Mouse (Mus musculus): ENCODE data around the gene Cep95.
"Not testable (repeated sequence)": the region's sequence is repeated elsewhere in the genome, so short reads cannot be mapped to it uniquely, and the experiment has no call there.

Cep95 gene

DNA sequence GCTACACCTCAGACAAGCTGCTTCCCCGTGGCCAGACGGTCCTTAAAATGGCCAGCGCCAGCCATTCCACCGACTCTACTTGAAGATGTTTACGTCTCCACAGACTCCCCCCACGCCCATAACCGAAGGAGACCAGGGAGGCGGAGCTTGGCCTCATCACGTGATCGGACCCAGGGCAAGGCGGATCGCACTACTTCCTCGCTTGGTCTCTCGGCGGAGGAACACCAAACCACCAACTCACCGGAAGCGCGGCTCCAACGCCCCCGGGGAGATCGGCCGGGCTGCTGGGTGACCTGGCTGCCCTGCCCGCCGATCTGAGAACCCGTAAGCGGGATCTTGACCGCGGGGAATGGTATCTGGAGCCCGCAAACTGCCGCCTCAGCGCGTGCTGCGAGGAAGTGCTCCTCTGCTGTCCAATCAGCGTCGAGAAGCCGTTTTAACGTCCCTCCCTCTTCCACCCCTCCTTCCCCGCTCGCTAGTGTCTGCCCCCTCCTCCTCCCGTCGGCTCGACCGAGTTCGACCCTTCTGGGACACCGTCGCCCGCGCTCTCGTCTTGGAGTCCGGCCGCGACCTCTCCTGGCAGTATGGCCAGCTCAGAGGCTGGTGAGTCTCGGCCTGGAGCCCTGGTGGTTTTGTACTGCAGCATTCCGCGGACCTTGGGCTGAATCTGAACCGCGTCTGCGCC, at the start of gene Cep95, which contains the start of gene Ddx5:
TSS of gene Cep95 (plus strand) at position 478 of the 685 bp plus-strand sequence.
TSS of gene Ddx5 (minus strand) at position 411 of the 685 bp plus-strand sequence.
- DNase-seq (ENCODE audit: low spot score) = peak; percentile 99

DNA sequence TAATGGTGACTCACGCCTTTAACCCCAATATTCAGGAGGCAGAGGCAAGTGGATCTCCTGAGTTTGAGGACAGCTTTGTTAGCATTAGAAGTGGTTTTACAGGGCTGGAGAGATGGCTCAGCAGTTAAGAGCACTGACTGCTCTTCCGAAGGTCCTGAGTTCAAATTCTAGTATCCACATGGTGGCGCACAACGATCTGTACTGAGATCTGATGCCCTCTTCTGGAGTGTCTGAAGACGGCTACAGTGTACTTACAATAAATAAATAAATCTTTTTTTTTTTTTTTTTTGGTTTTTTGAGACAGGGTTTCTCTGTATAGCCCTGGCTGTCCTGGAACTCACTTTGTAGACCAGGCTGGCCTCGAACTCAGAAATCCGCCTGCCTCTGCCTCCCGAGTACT, 48.3 kb upstream of the Cep95 start:
- DNase-seq (ENCODE audit: low spot score) = not testable (repeated sequence)

DNA sequence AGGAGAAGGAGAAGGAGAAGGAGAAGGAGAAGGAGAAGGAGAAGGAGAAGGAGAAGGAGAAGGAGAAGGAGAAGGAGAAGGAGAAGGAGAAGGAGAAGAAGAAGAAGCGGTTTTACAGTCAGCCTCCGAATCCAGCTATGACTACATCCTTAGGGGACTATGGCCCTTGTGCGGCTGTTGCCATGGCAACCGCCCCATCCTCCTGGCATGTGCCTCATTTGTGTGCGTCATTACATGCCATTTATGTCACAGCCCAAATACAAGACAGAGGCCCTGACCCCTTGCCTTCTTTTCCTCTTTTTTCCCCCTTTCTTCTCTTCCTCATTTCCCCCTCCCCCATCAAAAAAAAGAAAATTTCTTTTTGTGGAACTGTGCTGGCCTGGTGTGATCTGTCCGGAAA, 47.8 kb upstream of the Cep95 start:
- no peak for DNase-seq (ENCODE audit: low spot score)

DNA sequence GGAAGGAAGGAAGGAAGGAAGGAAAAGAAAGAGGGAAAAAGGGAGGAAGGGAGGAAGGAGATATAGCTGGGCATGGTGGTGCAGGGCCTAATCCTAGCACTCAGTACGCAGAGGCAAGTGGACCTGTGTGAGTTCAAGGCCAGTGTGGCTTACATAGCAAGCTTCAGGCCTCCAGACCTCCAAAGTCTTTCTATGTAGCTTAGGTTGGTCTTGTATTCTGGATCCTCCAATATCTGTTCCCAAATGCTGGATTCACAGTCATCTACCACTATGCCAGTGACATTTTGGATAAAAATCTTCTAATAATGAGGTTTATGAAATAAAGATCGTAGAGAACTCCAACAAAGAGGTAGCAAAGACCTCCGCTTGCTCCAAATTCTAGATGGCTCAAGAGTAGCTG, 47.2 kb upstream of the Cep95 start:
- DNase-seq (ENCODE audit: low spot score) = no peak

DNA sequence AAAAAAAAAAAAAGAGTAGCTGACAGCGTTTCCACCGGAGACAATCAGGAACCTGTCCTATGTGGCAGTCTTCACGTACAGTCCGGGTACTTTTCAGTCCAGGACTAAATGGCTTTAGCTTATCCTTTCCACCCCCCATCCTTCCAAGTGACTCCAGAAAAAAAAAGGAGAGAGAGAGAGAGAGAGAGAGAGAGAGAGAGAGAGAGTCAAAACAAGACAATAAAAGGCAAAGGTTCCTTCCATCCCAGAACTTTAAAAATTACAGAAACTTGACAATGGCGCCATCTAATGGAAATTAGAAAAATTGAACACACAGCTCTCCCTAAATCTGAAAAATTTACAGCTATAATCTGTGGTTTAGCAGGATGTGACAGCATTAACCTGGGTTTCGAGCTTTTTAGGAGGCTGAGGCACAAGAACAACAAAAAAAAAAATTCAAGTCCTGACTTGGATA, 46.6 kb upstream of the Cep95 start:
- no peak for DNase-seq (ENCODE audit: low spot score)

DNA sequence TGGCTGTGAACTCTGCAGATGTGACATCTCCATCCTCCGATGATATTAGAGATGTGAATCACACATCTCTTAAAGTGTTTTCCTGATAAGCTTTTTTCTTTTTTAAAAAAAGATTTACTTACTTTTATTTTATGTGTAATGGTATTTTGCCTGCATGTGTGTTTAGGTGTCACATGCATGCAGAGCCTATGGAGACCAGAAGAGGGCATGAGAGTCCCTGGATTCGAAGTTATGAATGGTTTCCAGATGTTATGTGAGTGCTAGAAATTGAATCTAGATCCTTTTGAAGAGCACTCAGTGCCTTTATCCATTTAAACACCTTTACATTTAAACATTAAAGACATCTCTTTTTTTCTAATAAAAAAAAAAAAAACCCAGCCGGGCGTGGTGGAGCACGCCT, 44.1 kb upstream of the Cep95 start:
- no peak for DNase-seq (ENCODE audit: low spot score)

DNA sequence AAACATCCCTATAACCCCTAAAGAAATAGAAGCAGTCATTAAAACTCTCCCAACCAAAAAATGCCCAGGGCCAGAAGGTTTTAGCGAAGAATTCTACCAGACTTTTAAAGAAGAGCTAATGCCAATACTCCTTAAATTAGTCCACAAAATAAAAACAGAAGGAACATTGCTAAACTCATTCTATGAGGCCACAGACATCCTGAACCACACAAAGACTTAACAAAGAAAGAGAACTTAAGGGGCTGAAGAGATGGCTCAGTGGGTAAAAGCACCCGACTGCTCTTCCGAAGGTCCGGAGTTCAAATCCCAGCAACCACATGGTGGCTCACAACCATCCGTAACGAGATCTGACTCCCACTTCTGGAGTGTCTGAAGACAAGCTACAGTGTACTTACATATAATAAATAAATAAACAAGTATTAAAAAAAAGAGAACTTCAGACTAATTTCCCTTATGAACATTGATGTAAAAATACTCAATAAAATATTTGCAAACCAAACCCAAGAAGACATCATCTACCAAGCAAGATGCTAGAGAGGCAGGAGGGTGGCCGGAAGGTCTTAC, 39.4 kb upstream of the Cep95 start:
- DNase-seq (ENCODE audit: low spot score) = not testable (repeated sequence)

DNA sequence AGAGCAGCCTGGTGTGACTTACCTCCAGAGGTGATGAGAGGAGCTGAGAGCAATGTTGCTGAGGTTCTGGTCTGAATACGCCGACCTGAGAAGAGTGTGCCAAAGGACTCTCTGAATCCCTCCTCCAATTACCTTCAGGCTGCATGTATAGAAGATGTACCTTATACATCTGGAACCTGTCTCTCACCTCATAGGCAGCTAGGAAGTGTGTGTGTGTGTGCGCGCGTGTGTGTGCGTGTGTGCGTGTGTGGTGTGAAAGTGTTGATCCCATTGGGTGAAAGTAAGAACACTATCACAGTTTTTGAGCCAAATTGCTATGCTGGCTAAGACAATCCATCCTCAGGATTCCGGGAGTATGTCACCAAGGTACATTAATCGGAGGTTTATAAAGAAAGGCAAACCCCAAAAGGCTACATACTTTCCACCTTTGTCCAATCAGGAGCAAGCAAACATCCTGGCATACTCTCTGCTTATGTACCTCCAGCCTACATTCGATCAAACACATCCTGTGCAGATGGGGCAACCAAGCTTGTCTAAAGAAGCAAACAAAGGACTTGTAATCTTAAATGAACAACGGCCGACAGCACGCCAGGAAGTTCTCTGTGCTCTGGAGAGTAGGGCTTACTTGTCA, 38.8 kb upstream of the Cep95 start, which contains the start of gene Pecam1:
TSS of gene Pecam1 (minus strand) at position 508 of the 631 bp plus-strand sequence.
- DNase-seq (ENCODE audit: low spot score) = no peak

DNA sequence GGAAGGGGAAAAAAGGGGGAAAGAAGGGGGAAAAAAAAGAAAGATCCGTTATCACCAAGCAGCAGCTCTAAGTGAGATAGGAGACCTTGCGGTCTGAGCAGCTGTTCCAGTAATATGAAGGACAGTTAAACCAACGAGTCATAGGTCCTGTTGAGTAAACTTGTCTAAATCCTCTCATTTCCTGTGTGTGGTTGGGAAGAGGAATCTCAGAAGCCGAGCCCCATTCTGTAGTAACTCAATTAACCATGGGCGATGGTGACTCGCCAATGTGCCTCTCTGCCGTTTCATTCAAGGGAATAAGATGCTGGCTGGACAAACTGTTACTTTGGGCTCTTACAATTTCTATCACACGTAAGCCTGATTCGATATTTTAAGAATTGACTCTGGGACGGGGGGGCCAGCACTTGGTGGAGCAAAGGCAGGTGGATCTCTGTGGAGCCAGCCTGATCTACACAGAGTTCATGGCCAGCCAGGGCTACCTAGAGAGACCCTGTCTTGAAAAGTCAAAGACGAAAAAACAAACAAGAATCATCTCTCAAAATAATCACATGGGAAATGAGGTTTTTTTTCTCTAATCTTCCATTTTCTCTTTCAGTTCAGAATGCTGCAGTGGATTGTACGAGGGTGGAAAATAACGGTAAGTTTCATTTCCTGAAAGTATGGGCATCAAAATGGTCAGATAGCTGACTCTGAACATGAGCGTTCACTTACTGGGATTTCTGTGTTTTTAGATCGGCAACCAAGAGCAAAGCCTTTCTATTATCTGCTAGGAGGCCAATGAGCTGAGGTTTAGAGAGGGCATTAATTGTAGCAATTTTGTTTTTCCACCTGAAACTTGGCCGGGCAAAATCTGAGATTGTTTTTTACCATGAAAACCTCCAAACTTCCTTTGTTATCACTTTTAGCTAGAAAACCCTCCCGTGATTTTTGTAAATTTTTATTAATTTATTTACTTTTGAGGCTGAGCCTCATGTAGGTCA, 37.7 kb upstream of the Cep95 start, which contains the start of gene Milr1:
TSS of gene Milr1 (plus strand) at position 188 of the 980 bp plus-strand sequence.
- DNase-seq (ENCODE audit: low spot score) = no peak

DNA sequence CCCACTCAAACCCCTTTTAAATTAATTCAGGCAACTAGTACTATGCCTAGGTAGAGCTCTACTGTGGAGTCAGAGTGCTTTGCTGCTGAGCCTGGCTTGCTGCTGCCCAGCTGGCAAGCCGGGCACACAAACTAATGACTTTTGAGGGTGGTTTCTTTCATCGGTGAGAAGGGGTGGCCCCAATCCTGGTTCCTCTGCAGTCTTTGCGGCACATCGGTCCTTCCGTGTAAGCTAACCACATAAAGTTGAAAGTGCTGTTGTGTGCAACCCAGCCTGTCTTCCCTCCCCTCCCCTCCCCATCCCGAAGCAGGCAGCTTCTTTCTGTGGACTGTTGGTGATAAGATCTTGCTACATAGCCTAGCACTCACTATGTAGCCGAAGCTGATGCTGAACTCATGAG, 36.9 kb upstream of the Cep95 start:
- no peak for DNase-seq (ENCODE audit: low spot score)

DNA sequence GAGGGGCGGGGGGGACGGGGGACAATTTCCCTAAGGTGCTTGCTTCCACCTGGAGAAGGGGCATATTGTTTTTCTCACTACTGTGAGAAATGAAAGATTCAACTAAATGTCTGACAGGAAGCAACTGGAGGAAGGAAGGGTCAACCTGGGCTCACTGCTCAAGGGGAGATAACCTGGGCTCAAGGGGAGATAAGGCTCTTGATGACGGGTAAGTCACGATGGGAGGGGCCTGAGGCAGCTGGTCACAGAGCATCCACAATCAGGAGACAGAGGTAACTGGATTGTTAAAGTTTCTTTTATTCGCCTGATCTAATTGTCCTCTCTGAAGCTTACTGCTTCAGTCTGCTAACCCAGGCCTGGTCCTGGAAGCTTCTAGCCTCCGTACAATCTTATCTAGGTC, 35.7 kb upstream of the Cep95 start:
- no peak for DNase-seq (ENCODE audit: low spot score)

DNA sequence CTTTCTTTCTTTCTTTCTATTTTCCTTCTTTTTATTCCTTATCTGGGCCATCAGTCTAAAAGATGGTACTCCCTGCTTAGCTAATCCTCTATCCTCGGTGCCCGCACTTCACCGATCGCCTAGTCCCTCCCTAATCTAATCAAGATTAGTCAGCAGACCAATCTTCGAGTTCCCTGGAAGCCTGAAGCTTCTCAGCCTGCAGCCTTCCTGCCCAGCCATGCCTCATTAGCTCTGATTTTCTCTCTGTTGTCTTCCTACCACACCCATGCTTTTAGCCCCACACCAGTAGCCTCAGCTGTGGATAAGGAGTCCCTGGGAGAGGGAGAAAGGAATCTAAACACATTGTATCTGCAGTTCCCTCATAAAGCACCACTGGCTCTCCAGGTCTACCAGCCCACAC, 33.5 kb upstream of the Cep95 start:
- DNase-seq (ENCODE audit: low spot score) = peak; percentile 46

DNA sequence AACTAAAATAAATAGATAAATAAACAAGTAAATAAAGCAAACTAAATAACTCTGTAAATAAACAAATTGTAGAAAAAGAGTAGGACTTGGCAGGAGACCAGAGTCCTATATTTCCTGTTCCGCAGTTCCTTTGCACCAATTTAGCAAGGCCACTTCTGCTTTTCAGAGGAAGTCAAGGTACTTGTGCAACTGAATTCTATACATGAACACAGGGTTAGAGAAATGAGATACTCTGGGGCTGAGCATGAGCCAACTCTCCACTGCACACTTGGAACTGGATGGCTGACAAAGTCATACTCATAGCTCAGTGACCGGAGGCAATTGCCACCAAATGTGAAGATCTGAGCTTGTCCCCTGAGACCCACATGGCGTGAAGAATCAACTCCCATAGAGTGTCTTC, 30.0 kb upstream of the Cep95 start:
- no peak for DNase-seq (ENCODE audit: low spot score)

DNA sequence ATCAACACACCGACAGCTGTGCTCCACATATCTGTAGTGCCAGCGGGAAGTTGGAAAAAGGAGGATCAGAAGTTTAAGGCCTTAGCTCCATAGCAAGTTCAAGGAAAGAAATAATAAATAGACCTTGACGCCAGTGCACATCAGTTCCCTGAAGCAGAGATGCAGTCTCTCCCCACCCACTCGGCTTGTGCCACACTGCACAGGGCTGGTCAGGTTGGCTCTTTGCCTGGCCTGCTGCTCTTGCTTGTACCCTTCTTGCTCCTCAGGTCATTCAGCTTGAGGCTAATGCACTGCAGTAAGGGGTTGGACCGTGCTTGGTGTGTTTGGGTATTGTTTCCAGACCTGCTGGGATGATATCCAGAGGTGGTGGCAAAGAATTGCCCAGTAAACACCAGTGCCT, 28.5 kb upstream of the Cep95 start:
- no peak for DNase-seq (ENCODE audit: low spot score)

DNA sequence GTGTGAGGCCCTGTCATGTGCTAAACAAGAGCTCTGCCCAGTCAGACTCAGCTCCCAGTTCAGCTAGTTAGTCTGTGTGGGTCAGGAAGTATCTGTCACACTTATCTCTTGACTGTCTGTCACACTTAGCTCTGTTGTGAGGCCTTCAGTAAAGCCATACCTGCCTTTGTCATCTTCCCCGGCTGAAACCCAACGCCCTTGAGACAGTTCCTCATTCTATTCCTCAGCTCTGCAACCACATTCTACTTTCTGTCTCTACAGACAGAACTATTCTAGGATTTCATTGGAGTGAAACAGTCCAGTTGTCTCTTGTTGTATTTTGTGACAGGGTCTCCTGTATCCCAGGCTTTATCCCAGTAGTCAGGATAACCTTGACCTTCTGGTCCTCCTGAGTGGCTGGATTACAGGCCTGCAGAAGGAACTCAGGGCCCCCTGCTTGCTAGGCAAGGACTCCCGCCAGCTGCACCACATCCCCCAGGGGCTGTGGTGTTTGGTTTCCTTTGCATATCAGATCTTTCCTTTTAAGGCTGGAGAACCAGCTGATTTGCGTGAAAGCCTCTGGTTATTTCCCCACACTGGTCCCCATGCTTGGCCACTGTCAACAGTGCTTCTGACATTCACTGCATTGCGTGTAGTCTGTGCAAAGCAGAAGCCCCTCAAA, 26.8 kb upstream of the Cep95 start:
- DNase-seq (ENCODE audit: low spot score) = peak; percentile 29

DNA sequence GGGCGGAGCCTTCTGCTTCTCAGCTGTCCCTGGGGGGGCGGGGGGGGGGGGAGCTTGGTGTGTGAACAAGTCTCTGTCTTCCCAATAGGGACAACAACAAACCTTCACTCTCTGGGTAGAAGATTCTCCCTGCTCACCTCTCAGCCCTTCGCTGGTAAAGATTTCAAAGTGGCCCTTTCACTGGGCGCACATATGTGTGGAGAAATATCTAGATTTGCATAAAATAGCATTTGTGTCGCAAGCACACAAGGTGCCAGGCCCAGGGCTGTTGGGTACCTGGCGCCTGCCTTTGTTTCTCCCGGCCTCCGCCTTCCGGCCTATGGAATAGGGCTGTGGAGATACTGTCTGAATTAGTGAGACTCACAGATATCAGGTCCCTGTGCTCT, 26.3 kb upstream of the Cep95 start:
- no peak for DNase-seq (ENCODE audit: low spot score)

DNA sequence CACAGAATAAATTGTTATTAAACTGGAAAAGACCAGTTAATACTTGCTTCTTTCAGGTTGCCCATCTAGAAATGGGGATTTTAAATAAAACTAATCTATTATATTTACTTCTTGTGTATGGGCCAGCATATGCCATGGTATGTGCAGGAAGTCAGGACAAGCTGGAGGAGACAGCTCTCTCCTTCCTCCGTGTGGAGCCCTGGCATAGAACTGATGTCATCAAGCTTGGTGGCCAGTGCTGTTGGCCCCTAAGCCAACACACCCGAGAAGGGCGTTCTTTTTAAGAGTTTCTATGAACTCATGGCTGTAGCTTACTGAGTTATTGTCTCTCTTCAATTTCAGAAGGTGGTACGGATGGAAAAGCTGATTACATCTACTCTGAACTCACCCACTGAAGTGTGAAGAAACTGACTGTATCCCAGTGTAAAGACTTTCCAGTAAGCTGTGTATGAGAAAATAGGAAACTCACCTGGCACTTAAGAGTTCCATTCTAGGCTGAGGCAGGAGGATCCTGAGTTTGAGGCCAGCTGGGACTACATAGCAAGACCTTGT, 22.4 kb upstream of the Cep95 start:
- DNase-seq (ENCODE audit: low spot score) = no peak

DNA sequence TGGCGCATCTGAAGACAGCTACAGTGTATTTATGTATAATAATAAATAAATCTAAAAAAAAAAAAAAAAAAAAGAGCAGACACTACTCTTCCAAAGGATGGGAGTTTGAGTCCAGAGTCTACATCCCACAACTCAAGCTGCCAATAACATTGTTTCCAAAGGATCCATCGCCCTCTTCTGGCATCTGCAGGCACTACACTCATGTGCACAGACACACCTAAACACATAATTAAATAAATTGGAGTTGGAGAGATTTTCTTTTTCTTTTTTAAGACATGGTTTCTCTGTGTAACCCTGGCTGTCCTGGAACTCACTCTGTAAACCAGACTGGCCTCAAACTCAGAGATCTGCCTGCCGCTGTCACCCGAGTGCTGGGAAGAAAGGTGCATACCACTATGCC, 21.5 kb upstream of the Cep95 start:
- no peak for DNase-seq (ENCODE audit: low spot score)

DNA sequence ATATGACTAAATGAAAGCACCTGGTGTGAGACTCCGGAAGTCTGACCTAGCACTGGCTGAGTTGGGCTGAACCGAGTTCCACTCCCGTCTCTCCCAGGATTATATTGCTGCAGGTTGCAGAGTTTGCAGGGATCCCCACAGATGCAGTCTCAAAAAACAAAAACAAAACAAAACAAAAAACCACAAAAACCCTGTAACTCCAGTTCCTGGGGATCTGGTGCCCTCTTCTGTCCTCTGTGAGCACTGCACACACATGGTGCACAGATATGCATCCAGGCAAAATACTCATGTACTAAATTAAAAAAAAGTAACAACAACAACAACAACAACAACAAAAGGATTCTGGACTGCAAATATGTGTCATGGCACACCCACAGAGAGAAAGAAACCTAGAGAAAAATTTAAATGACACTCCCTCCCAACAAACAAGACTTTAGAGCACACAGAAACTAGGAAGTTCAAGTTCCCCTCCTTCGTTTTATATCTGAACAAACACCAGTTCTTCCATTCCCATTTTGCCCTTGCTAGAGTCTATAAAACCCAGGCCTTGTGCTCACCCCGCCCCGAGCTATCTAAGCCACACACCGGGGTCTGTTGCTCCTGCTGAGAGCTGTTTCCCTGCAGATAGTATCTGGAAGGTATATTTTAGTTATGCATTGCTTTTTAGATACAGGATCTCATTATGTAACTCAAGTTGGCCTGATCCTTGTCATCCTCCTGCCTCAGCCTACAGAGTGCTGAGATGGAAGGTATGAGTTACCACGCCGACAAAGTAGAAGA, 18.7 kb upstream of the Cep95 start:
- DNase-seq (ENCODE audit: low spot score) = no peak

DNA sequence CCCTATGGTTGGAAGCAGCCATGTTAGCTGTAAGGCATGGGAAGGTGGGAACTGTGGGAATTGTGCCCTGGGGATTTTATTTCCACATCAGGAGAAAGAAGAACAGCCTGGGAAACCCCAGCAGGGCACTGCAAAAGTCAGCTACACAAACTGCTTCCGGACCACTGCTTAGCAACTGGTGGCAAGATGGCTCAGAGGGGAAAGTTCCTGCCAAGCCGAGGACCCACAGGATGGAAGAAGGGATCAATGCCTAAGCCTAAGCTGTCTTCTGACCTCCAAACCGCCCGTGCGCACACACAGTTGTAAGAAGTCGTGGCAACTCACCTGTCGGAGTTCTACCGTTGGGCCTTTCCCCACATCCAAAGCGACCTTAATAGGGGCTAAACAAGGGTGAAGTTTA, 16.0 kb upstream of the Cep95 start:
- no peak for DNase-seq (ENCODE audit: low spot score)

Measured in testis, postnatal 14 days (tissue).